Mouse (Mus musculus): Measurements from ENCODE around the gene Wdr89.

Gene Wdr89

GRCm38 (mm10) chr12:75666939-75667338, 2.4 kb downstream of the Wdr89 start:
- DNase-seq, result no peak

- no peak for DNase-seq
Observed at GRCm38 (mm10) chr12:75664516-75664810, 4.9 kb downstream of the Wdr89 start.

GRCm38 (mm10) chr12:75663646-75664515, 5.5 kb downstream of the Wdr89 start:
- DNase-seq, result peak in 1 of 2 experiments; percentile 16

GRCm38 (mm10) chr12:75662376-75662775, 7.0 kb downstream of the Wdr89 start:
- DNase-seq, result no peak

- DNase-seq, result no peak
Observed at GRCm38 (mm10) chr12:75658403-75658802, 10.9 kb downstream of the Wdr89 start.

GRCm38 (mm10) chr12:75656580-75656979, 12.8 kb downstream of the Wdr89 start:
- DNase-seq, result peak; percentile 59 to 61

GRCm38 (mm10) chr12:75654247-75654801, 15.0 kb downstream of the Wdr89 start:
- DNase-seq, result no peak

GRCm38 (mm10) chr12:75649706-75650093, 19.6 kb downstream of the Wdr89 start:
- no peak for DNase-seq

GRCm38 (mm10) chr12:75649058-75649705, 20.2 kb downstream of the Wdr89 start:
- DNase-seq, result no peak

GRCm38 (mm10) chr12:75648281-75648680, 21.1 kb downstream of the Wdr89 start:
- DNase-seq, result peak in 1 of 2 experiments; percentile 15

GRCm38 (mm10) chr12:75647663-75648062, 21.7 kb downstream of the Wdr89 start:
- no peak for DNase-seq

- peak; percentile 9 to 13 for DNase-seq
Observed at GRCm38 (mm10) chr12:75645780-75646179, 23.6 kb downstream of the Wdr89 start.

GRCm38 (mm10) chr12:75641726-75642125, 27.6 kb downstream of the Wdr89 start:
- peak in 1 of 2 experiments; percentile 13 for DNase-seq

GRCm38 (mm10) chr12:75638345-75638744, 31.0 kb downstream of the Wdr89 start:
- no peak for DNase-seq

- DNase-seq, result no peak
Observed at GRCm38 (mm10) chr12:75637103-75637502, 32.2 kb downstream of the Wdr89 start.

- no peak for DNase-seq
Observed at GRCm38 (mm10) chr12:75635771-75636430, 33.4 kb downstream of the Wdr89 start.

GRCm38 (mm10) chr12:75629618-75630017, 39.7 kb downstream of the Wdr89 start:
- DNase-seq, result no peak

GRCm38 (mm10) chr12:75623292-75623691, 46.0 kb downstream of the Wdr89 start:
- no peak for DNase-seq

- DNase-seq, result no peak
Observed at GRCm38 (mm10) chr12:75622835-75623234, 46.5 kb downstream of the Wdr89 start.

- no peak for DNase-seq
Observed at GRCm38 (mm10) chr12:75616841-75617240, 52.5 kb downstream of the Wdr89 start.

- DNase-seq, result no peak
Observed at GRCm38 (mm10) chr12:75616158-75616791, 53.1 kb downstream of the Wdr89 start.

GRCm38 (mm10) chr12:75615556-75615955, 53.8 kb downstream of the Wdr89 start:
- peak; percentile 34 to 56 for DNase-seq

- peak; percentile 29 to 55 for DNase-seq
Observed at GRCm38 (mm10) chr12:75612711-75613110, 56.6 kb downstream of the Wdr89 start.
